Mouse (Mus musculus) erythroid progenitor cell, adult 5-6 weeks (primary cell): ENCODE results near the gene Dhx58. TPM values are rescaled to one million over a fixed set of nuclear protein-coding genes. Genes with fewer than 3 reads are reported as not detected.

Experiments
- ATAC-seq: replicated peaks from 2 replicates; pipeline ENCODE4 v1.8.0; 2016; ENCODE audit warnings: moderate number of reproducible peaks, mild to moderate bottlenecking, moderate TSS enrichment, inconsistent platforms; ENCODE audit not compliant: poor library complexity, low FRiP score, severe bottlenecking
- total RNA-seq, 2 experiments: library from RNA; stranded (forward) in 1 of 2; stranded (reverse) in 1 of 2; fragments of 150-400 nt in 1 of 2; fragments of 186-747, 209-891 nt in 1 of 2; gene quantifications; 2 replicates each; pipeline versions ENCODE4 v1.2.3 to v1.2.4; 2015 to 2017; ENCODE audit warnings: low replicate concordance in 2 of 2

Gene Dhx58
- 6.8 and 7.5 TPM in 2 replicates for total RNA-seq (2015; ENCODE audit: low replicate concordance)
- total RNA-seq (2017; ENCODE audit: low replicate concordance), result 17.8 and 26.2 TPM in 2 replicates

- peak; percentile 72 for ATAC-seq
Observed at GRCm38 (mm10) chr11:100703851-100704531, at the start of gene Dhx58. Gene Dhx58, minus strand, starts transcription at chr11:100704271.

- no peak for ATAC-seq
Observed at GRCm38 (mm10) chr11:100752294-100752693, 48.2 kb upstream of the Dhx58 start.

- no peak for ATAC-seq
Observed at GRCm38 (mm10) chr11:100750127-100750526, 46.1 kb upstream of the Dhx58 start.

GRCm38 (mm10) chr11:100749469-100749868 is 45.4 kb upstream of the Dhx58 start:
- no peak for ATAC-seq

GRCm38 (mm10) chr11:100748620-100749019 is 44.5 kb upstream of the Dhx58 start:
- ATAC-seq, result no peak

- ATAC-seq, result no peak
Observed at GRCm38 (mm10) chr11:100747114-100747513, 43.0 kb upstream of the Dhx58 start.

GRCm38 (mm10) chr11:100746546-100746945 is 42.5 kb upstream of the Dhx58 start:
- no peak for ATAC-seq

- ATAC-seq, result peak; percentile 41
Observed at GRCm38 (mm10) chr11:100745085-100745484, 41.0 kb upstream of the Dhx58 start.

- no peak for ATAC-seq
Observed at GRCm38 (mm10) chr11:100741348-100741747, 37.3 kb upstream of the Dhx58 start.

GRCm38 (mm10) chr11:100738749-100739148 is 34.7 kb upstream of the Dhx58 start:
- no peak for ATAC-seq

- peak; percentile 88 for ATAC-seq
Observed at GRCm38 (mm10) chr11:100738066-100738604, 34.1 kb upstream of the Dhx58 start, which contains the start of gene Rab5c. Gene Rab5c, minus strand, starts transcription at chr11:100738215.

GRCm38 (mm10) chr11:100737105-100737733 is 33.1 kb upstream of the Dhx58 start:
- peak; percentile 64 for ATAC-seq

- no peak for ATAC-seq
Observed at GRCm38 (mm10) chr11:100736746-100737080, 32.6 kb upstream of the Dhx58 start.

GRCm38 (mm10) chr11:100735954-100736745 is 32.1 kb upstream of the Dhx58 start:
- peak; percentile 18; the same call in 1 of the 2 replicates for ATAC-seq

GRCm38 (mm10) chr11:100735134-100735865 is 31.2 kb upstream of the Dhx58 start:
- no peak for ATAC-seq

GRCm38 (mm10) chr11:100730477-100731205 is 26.6 kb upstream of the Dhx58 start:
- no peak for ATAC-seq

GRCm38 (mm10) chr11:100729976-100730375 is 25.9 kb upstream of the Dhx58 start:
- ATAC-seq, result no peak

- no peak for ATAC-seq
Observed at GRCm38 (mm10) chr11:100728601-100729000, 24.5 kb upstream of the Dhx58 start.

- no peak for ATAC-seq
Observed at GRCm38 (mm10) chr11:100727201-100727600, 23.1 kb upstream of the Dhx58 start.
